Mouse (Mus musculus) left cerebral cortex, adult 18-20 months (tissue): ENCODE results near the gene Hpn. TPM values are rescaled to one million over a fixed set of nuclear protein-coding genes. Genes with fewer than 3 reads are reported as not detected.

ENCODE experiments used
- DNase-seq, 2 experiments: peaks; one replicate each; pipeline ENCODE4 v3.0.0; 2021 to 2022; ENCODE audit warnings: low spot score in 2 of 2, mixed read lengths in 1 of 2
- total RNA-seq, 2 experiments: library from RNA; stranded (reverse); gene quantifications; 2 replicates each; pipeline ENCODE4 v1.2.3; 2021

Hpn gene
- total RNA-seq, 2 experiments from 2014 or later, result 4.6 to 4.8 TPM

DNA sequence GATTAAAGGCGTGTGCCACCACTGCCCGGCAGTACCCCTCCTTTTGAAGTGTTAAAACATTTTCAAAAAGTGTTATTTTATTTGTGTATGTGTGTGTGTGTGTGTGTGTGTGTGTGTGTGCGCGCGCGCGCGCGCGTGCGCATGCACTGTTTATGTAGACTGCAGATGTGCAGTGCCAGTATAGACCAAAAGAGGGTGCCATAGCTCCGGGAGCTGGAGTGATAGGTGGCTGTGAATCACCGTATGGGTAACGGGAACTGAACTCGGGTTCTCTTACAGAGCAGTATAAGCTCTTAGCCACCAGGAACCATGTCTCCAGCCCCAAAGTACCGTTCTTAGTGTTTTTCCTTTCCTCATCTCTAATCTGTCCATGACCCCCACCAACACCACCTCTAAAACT is 29.8 kb upstream of the Hpn start:
- DNase-seq, result no peak

DNA sequence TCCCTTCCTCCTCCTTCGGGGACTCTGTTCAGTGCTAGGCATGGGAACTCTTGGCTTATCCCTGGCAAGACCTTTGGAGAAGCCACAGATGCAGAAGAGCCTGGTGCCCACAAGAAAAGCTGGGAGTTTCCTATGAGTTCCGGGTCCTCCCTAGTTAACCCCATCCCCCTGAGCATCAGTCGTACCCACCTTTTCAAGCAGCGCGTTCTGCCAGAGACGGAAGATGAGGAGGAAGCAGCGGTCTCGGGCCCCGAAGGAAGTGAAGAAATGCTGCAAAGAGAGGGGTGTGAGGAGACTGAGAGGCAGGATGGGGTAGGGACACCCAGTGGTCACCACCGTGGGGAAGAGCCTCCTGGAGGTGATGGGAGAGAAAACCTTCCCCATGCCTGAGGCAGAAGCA is 25.9 kb upstream of the Hpn start:
- no peak for DNase-seq

DNA sequence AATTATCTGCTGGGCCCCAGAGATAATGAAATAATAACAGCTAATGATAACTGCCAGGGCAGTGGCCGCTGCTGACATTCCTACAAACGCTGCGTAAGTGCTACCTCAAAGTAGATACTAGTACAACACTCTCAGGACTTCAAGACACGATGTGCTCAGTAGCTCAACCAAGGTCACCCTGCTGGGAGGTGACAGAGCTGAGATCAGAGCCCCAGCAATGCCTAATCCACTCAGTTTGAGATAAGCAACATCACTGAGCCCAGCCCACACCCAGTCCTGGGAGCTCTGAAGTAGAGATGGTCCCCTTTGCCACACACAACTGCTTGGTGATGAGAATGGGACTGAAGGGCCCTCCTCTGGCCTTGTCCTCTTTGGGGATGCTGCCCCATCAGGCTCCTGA is 25.2 kb upstream of the Hpn start:
- no peak for DNase-seq

DNA sequence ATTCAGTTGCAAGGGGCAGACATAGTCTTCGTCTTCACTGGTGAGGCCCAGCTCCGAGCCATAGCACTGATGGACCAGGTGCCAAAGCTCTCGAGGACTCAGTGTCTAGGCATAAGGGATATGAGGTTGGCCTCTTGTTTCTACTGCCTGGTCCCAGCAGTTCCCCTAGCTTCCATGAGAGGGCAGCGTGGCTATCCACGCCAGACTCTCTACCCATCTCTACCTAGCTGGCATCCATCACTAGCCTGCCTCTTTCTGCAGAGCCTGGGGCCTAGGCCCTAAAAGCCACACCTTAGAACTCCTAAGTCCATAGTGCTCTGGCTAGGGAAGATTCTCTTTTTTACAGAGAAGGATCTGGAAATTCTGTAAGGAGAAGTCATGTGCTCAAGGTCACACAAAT is 24.7 kb upstream of the Hpn start:
- DNase-seq, result peak; percentile 58 to 75

DNA sequence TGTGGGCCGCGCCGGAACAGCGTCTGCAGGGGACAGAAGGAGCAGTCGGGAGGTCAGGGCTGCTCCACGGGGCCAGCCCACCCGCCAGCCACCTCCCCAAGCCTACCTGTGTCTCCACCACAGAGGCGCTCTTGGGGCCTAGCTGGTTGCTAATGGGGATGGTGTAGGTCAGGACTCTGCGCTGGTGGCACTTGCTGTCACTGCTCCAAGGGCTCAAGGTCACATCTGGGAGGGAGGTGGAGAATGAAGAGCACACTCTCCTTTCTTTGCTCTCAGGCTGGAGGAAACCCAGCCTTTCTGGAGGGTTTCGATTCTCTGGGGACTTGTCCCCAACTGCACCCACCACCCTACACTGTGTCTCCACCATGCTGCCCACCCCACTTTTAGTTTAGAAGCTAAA is 20.6 kb upstream of the Hpn start:
- no peak for DNase-seq

DNA sequence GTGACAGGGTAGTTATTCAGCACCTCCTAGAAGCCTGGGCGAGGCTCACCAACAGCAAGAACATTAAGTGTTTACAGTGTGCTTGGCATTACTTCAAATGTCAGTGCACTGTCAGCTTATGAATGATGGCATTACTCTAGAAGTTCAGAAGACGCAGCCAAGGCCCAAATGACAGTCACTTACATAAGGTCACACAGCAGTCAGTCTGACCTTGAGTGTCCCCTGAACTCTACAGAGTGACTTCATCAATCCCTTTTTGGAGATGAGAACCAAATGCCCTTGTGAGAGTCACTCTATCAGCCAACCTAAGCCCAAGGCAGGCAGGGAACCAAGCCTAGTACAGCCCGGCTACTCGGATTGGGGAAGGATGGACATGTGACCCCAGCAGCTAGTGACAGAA is 16.8 kb upstream of the Hpn start:
- no peak for DNase-seq

DNA sequence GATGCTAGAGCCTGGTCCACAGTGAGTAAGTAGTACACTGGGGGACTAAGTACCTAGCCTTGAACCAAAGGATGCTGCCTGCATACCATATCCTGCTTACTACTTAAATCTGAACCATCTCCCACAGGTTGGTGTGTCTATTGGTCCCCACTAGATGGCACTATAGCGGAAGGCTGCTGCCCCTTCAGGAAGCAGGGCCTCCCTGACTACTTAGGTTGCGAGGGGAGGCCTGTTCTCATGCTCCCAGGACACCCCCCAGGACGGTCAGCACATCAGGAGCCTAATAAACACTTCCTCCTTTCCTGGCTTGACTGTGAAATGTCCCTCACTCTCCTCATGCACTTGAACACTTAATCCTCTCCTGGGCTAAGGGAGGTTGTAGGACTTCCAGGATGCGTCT is 15.8 kb upstream of the Hpn start:
- peak; percentile 52 to 54 for DNase-seq

DNA sequence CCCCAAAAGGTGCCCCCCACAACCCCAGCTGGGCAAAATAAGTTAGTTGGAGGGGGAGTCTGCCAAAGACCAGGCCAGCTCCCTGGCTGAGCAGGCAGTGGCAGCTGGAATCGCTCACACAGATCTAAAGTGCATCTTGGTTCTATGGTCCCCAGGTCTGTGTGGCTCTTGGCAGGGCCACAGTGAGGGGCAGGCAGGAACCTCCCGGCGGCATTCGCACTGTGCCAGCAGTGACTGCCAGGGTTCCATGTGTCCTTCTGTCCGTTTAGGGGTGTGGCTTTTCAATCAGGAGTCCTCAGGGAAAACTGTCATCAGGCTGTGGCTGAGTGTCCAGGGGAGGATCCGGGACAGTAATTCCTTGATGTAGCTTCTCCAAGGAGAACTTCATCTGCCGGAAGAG is 15.1 kb upstream of the Hpn start:
- DNase-seq, result no peak

DNA sequence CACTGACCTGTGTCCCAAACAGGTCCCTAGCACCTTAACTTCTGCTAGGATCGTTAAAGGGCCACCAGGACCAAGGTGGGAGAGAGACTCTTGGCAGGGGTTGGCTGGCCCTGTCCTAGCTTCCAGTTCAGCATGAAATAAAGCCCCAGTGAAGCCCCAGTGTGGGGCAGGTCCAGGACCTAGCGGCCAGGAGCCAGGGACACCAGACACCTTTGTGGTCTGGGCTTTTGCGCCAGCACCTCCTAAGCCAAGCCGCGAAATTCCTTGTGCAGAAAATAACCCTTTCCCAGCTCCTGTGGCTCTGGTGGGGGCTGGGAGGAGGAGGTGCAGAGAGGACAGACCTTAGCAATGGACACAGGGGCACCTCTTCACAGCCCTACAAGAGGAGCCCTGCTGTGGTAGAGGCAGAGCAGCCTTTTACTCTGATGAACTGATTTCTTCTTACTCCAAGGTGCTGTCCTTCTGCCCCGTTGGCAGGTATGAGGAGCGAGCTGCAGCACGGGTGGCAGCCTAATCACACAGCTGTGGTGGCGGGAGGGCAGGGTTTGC is 13.1 kb upstream of the Hpn start:
- DNase-seq, result no peak

DNA sequence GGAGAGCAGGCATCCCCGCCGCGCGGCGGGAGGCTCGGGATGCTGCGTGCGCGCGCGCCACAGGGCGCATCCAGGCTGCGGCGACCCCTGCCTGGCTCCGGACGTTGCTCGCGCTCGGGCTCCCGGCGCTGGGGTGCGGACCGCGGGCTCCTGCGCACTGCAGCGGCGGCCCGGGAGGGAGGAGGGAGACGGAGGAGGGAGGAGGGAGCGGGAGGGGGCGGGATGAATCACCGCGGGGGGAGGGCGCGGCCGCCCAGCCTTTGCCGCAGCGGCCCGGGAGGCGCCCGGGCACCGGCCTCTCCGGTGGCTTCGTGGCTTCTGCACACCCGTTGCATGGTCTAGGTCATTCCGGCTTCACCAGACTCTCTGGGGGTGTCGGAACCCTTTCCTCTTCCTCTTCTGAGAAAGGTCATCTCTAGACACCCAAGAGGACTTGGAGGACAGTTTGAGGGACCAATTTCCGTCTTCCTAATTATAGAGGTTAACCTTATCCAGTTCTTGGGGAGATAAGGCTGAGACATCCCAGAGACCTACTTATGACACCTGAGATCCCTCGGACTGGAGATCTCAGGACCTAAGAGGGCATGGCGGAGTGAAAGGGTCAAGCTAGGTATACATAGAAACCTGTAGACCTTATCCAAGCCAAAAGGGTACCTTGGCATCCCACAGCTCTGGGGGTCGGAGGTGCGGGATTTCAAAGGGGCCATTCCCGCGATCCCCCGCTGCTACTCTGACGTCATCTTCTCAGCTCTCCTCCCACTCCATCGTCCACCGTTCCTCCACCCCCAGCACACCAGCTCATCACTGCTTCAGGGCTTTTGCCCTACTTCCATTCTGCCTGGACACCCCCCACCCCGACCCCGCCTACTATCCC is 12.0 kb upstream of the Hpn start, which contains the start of gene Scn1b:
TSS of gene Scn1b (minus strand) at position 153 of the 874 bp plus-strand sequence.
- DNase-seq, result peak; percentile 69 to 77

DNA sequence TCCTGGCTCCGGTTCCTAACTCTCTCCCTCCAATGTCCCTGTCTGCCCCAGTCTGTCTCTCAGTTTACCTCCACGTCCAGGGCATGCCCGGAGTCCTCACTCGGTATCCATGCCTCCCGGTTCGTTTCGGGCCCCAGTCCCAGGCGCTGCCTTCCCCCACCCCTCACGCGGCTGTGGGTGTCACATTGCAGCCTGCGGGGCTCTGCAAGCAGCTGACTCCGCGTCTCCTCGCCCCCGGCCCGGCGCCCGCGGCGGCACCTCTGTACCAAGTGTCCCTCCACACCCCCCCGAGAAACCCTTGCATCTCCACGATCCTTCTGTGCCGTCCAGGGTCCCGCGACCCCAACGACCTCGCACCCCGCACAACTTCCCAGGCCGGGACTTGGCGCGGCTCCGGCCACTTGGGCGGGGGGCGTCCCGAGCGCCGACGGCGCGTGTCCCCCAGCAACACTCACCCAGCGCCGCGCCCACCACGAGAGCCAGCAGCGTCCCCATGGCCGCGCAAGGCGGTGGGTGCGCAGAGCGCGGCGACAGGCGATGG is 11.2 kb upstream of the Hpn start:
- DNase-seq, result peak; percentile 63 to 77

DNA sequence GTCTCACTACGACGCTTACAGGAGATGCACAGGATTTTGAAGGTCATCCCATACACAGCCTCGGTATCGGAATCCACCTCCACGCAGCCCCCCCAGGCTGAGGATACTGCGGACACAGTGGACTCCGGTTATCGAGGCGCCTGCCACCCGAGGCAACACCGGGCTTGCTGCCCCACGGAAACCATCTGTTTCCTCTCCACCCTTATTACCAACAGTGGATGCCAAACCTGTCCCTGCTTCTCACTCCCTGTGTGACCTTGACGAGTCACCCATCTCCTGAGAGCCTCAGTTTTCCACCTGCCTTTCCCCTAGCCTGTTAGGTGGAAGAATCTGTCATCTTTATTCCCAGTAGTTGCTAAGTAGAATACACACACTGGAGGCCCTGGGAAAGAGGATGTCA is 10.0 kb upstream of the Hpn start:
- no peak for DNase-seq

DNA sequence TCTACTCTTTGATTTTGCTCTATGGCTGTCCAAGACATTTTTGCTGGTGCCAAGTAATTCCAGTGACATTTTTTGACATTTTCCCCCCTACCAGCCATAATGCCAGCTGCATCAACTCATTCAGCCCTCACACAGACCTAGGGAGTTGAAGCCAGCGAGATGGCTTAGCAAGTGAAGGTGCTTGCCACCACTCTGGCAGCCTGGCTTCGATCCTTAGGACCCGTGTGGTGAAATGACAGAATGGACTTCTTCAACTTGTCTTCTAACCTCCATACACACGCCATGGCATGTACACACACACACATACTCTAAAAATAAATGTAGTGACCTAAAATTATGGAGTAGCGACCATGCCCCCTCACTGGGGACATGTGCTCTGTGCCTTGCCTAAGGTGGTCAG is 9.3 kb upstream of the Hpn start:
- no peak for DNase-seq

DNA sequence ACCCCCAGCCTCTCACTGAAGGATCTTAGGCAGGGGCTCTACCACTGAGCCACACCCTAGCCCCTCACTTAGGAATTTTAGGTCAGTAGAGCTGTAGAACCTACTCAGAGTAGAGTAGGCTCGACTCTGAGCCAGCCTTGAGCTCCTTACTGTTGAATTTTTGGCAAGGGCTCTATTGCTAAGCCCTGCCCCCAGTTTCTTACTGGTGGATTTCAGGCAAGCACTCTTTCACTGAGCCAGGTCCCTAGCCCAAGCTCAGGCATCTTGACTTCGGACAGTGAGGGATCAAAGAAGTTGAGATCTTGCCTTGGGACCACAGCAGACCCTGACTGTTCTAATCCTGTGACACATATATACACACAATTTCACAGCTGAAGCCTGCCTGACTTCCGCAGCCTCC is 8.6 kb upstream of the Hpn start:
- DNase-seq, result no peak

DNA sequence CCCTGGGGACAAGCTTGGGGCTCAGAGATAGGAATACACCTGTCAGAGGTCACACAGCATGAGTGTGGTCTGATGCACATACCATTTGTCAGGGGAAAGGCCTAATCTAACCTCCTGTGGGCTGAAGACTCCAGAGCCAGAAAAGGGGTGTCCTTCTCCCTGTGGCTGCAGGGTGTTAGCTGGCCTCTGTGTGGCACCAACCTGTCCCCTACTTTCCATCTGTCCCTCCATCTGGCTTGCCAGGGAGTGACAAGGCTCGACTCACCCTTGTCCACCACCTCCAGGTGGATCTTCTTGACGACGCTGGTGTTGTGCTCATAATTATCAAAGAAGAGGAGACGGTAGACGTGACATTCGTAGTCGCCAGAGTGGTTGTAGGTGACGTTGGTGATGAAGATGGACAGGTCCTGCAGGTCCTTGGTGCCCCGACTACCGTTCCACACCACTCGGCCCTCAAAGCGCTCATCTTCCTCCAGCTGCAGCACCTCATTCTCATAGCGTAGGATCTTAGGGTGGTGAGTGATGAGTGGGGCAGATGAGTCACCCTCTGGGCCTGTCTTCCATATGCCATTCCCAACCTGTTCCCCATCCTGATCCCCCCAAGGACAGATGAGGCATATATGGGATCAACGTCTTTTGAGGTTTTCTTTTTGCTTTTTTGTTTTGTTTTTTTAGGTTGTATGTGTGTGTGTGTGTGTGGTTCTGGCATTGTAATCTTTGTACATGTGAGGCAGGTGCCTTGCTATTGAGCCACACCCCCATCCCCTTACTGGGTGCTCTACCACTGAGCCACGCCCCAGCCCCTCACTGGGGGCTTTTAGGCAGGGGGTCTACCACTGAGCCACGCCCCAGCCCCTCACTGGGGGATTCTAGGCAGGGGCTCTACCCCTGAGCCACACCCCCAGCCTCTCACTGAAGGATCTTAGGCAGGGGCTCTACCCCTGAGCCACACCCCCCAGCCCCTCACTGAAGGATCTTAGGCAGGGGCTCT is 7.8 kb upstream of the Hpn start:
- peak in 1 of 2 experiments; percentile 45 for DNase-seq

DNA sequence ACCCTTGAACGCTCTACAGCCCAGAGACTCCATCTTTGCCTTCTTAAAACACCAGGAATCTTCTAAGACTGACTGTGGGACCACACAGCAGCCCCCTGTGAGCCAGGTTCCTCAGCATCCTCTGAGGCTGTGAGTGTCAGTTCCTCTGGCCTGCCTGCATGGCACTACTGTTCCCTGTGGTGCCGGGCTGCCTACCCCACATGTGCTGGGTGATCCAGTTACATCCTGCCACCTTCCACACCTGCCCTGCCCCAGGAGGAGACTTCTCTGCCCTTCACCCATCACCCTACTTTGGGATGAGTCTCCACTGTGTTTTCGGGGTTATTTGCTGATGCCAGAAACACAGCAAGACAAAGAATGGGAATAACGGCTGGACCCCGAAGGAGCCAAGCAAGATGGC is 4.5 kb upstream of the Hpn start:
- DNase-seq, result no peak

DNA sequence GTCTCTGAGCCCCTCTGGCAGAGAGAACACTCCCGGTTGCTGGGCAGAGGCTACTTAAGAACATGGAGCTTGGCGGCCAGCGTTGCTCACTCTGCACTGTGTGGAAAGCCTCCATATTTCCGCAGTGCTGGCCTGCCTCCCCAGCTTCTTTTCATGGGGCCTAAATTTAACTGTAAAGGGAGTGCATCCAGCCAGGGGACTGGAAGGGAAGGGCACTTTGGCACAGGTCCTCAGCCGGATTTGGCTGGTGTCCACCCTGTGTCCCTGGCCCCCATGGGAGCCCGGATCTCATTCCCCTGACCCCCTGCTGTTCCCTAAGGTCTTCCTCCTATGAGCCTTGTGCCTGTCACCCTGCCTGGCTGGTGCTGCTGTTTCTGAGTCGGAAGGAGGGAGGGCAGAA is 3.4 kb upstream of the Hpn start:
- peak in 1 of 2 experiments; percentile 27 for DNase-seq

DNA sequence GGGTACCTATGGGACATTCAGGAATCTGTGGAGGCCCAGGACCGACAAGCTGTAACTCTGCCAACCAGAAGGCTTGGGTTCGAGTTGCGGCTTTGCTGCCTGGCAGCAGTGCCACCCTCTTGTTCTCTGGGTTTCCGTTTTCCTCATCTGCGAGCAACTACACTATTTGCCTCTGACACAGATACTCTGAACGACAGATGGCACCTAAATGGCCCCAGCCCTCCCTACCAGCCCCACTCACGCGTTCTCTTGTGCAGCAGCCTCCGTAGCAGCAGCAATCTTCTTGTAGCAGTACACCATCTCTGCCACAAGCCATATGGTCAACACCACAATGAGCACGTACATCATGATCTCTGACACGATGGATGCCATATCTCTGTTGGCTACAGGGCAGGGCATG is 2.4 kb upstream of the Hpn start:
- no peak for DNase-seq

DNA sequence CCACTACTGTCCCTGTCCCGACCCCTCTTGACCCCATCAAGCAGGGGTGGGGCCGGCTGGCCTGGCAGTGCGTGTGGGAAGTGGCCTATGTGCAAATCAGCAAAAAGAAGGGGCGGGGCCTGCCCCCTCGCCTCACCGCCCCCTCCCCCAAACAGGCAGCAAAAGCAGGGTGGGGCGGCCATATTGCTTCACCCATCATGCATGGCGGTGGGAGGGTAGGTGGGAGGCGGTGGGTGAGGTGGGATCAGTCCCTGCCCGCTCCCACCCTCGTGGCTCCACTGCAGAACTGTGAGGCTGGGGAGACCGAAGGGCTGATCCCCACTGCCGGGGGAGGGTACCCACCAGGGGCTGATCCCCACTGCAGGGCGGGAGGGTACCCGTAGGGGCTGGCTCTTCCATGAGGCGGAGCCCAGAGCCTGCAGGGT is 1.6 kb upstream of the Hpn start:
- DNase-seq, result no peak

DNA sequence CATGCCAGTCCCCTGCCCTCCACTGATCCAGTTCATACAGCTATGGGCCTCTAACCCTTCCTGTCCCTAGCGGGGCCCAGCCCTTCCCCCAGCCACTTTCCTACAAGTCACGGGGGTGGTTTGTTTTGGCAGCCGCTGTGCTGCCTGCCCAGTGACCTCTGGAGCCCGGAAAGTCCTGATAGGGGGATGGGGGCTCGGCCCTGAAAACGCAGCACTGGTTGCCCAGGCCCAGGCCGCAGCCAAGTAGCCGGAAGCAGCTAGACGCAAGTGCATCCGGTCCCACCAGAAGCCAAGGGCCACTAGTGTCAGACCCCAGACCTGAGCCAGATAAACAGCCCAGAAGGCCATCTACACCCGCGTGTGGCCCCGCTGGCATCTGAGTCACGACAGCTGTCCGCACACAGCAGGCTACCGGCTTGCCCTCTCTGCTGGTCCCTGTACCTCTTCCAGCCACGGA is 525 bp upstream of the Hpn start:
- no peak for DNase-seq

DNA sequence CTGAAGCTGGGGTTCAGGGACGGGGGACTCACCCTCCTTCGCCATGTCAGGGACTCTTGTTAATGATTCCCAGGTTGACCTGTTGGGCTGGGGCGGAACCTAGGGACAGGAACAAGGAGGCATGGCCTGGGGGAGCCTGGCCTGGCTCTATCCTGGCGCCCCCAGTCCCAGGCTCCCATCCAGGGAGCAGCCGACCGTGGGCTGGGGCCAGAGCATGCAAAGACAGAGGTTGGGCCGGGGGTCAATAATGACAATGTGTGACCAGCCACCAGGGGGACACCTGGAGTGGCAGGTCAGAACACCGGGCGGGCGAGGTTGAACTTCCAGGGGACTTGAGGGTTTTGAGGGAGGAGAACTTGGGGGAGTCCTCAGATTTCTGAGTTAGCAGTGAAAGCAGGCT is 444 bp downstream of the Hpn start:
- no peak for DNase-seq
